Mouse (Mus musculus): Measurements from ENCODE around the gene Cbfa2t3. TPM values are rescaled to one million over a fixed set of nuclear protein-coding genes. Genes with fewer than 3 reads are reported as not detected.
"Not testable (repeated sequence)": the region's sequence is repeated elsewhere in the genome, so short reads cannot be mapped to it uniquely, and the experiment has no call there.

The Cbfa2t3 gene
- total RNA-seq, 2 experiments from 2014 or later: 19.0 to 27.8 TPM

- no peak for DNase-seq
Observed at GRCm38 (mm10) chr8:122638601-122639000, 60.3 kb downstream of the Cbfa2t3 start.

- no peak for DNase-seq
Observed at GRCm38 (mm10) chr8:122637230-122637629, 61.7 kb downstream of the Cbfa2t3 start.

- peak; percentile 86 for DNase-seq
Observed at GRCm38 (mm10) chr8:122636803-122637175, 62.1 kb downstream of the Cbfa2t3 start.

- no peak for DNase-seq
Observed at GRCm38 (mm10) chr8:122635878-122636802, 62.8 kb downstream of the Cbfa2t3 start.

GRCm38 (mm10) chr8:122633205-122633604 is 65.7 kb downstream of the Cbfa2t3 start:
- no peak for DNase-seq

- not testable (repeated sequence) for DNase-seq
Observed at GRCm38 (mm10) chr8:122632134-122632533, 66.8 kb downstream of the Cbfa2t3 start.

GRCm38 (mm10) chr8:122630696-122631095 is 68.2 kb downstream of the Cbfa2t3 start:
- no peak for DNase-seq

- no peak for DNase-seq
Observed at GRCm38 (mm10) chr8:122629388-122629787, 69.5 kb downstream of the Cbfa2t3 start.

GRCm38 (mm10) chr8:122626896-122627295 is 72.0 kb downstream of the Cbfa2t3 start:
- no peak for DNase-seq

- no peak for DNase-seq
Observed at GRCm38 (mm10) chr8:122625811-122626210, 73.1 kb downstream of the Cbfa2t3 start.

- DNase-seq: no peak
Observed at GRCm38 (mm10) chr8:122624653-122625052, 74.3 kb downstream of the Cbfa2t3 start.

GRCm38 (mm10) chr8:122623844-122624642 is 74.9 kb downstream of the Cbfa2t3 start:
- DNase-seq: peak; percentile 80

GRCm38 (mm10) chr8:122622727-122623126 is 76.2 kb downstream of the Cbfa2t3 start, which contains the start of gene Pabpn1l:
Pabpn1l (minus strand) TSS chr8:122622739.
- no peak for DNase-seq

GRCm38 (mm10) chr8:122620446-122620845 is 78.5 kb downstream of the Cbfa2t3 start:
- DNase-seq: no peak

- DNase-seq: no peak
Observed at GRCm38 (mm10) chr8:122618660-122619378, 80.1 kb downstream of the Cbfa2t3 start.

GRCm38 (mm10) chr8:122617947-122618546 is 80.9 kb downstream of the Cbfa2t3 start:
- peak; percentile 71 for DNase-seq

- peak; percentile 45 for DNase-seq
Observed at GRCm38 (mm10) chr8:122616181-122616905, 82.6 kb downstream of the Cbfa2t3 start.

GRCm38 (mm10) chr8:122611295-122612133 is 87.4 kb downstream of the Cbfa2t3 start, which contains the start of the genes Galns and Trappc2l:
Galns (minus strand) TSS chr8:122611463.
Trappc2l (plus strand) TSS chr8:122611640.
- DNase-seq: peak; percentile 93

GRCm38 (mm10) chr8:122610612-122611277 is 88.2 kb downstream of the Cbfa2t3 start:
- DNase-seq: no peak

Data from gastrocnemius, postnatal 25 days (tissue).